Mouse (Mus musculus) CH12F3 (cell line): ENCODE results near the gene Glcci1.

Experiments used
- in situ Hi-C: fragments of 300-500 bp; cut with MboI; formaldehyde crosslinking; loops from 2 replicates; pipeline ENCODE4 v1.14.3; 2020; ENCODE audit warnings: low sequenced_read_pairs

The Glcci1 gene

DNA sequence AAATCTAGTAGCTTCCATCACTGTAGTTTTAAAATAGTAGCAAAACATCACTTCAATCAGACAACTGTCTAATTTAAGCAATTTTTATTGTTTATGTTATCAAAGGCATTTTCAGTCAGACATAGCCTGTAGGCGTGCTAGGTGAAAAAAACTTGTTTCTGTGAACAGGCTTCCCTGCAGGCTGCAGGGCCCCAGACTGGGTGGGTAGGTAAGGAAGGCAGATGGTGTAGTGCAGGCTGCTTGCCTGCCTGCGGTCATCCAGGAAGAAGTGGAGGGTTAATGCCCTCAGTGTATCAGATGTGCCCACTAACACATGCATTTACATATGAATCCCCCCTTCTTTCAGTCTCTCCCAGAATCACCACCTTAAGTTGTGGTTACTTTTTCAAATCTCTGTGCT is 136.3 kb downstream of the Glcci1 start:
- in situ Hi-C loops = no loop called here
